Mouse (Mus musculus) CH12.LX (cell line): Measurements from ENCODE around the gene Fam71b.

Source experiments
- CTCF ChIP-seq, 2 experiments: IDR thresholded peaks in 1 of 2; conservative IDR thresholded peaks in 1 of 2; 2 replicates each; pipeline ENCODE4 v1.5.1; 2011 to 2012; ENCODE audit warnings: low read depth in 2 of 2, low read length in 2 of 2, improper control_type of control experiment in 1 of 2, inconsistent platforms in 1 of 2, mild to moderate bottlenecking in 1 of 2, moderate library complexity in 1 of 2
- E2F4 ChIP-seq: IDR thresholded peaks from 2 replicates; pipeline ENCODE4 v1.6.1; 2011; ENCODE audit warnings: low read depth, low read length, improper control_type of control experiment; ENCODE audit not compliant: insufficient replicate concordance
- MAFK ChIP-seq: IDR thresholded peaks from 2 replicates; pipeline ENCODE4 v1.6.1; 2011; ENCODE audit warnings: low read length, improper control_type of control experiment; ENCODE audit not compliant: insufficient replicate concordance
- MEF2A ChIP-seq: IDR thresholded peaks from 2 replicates; pipeline ENCODE4 v1.6.1; 2014; ENCODE audit warnings: low read depth, mild to moderate bottlenecking, inconsistent platforms, low read length, improper control_type of control experiment, borderline replicate concordance
- POLR2A ChIP-seq: IDR thresholded peaks from 2 replicates; pipeline ENCODE4 v1.6.1; 2011; ENCODE audit warnings: low read depth, mild to moderate bottlenecking, improper control_type of control experiment, low read length
- USF1 ChIP-seq: IDR thresholded peaks from 2 replicates; pipeline ENCODE4 v1.6.1; 2014; ENCODE audit warnings: low read depth, mild to moderate bottlenecking, inconsistent platforms, low read length, improper control_type of control experiment
- ZC3H11A ChIP-seq: IDR thresholded peaks from 2 replicates; pipeline ENCODE4 v1.6.1; 2012; ENCODE audit warnings: low read depth, mild to moderate bottlenecking, inconsistent platforms, low read length, improper control_type of control experiment

GRCm38 (mm10) chr11:46431129-46431528 lies 34.8 kb downstream of the Fam71b start:
- TF ChIP-seq USF1 (no peak), ZC3H11A (peak; percentile 93), CTCF (conservative IDR thresholded peaks at IDR 0.05 in 1 of 2, IDR thresholded peaks at IDR 0.05 in 1 of 2; ENCODE audit: low read depth in 2 of 2, low read length in 2 of 2) (peak; percentile 95 to 99), POLR2A (no peak), E2F4 (0 out of 2 replicates have a peak, but pooled peaks have one; percentile 32), MAFK (no peak), MEF2A (no peak)
